Mouse (Mus musculus) neural tube, embryonic 12.5 days (tissue): ENCODE measurements around the gene Pgap3. TPM values are rescaled to one million over a fixed set of nuclear protein-coding genes. Genes with fewer than 3 reads are reported as not detected.
"Not testable (repeated sequence)": the region's sequence is repeated elsewhere in the genome, so short reads cannot be mapped to it uniquely, and the experiment has no call there.

Experiments
- ATAC-seq: fragments of 200-750 bp; cut with Nextera tagmentation; 2 replicates; pipeline ENCODE4 v1.8.0; 2017; ENCODE audit warnings: low read depth, mild to moderate bottlenecking, moderate TSS enrichment, moderate library complexity; ENCODE audit not compliant: low FRiP score
- H3K27ac ChIP-seq: fragments of 300-500 bp; sonication (generic); 2 replicates; pipeline ENCODE4 v1.5.1; 2016
- H3K27me3 ChIP-seq: fragments of 300-500 bp; sonication (generic); replicated peaks from 2 replicates; pipeline ENCODE4 v1.6.1; 2016; ENCODE audit warnings: mild to moderate bottlenecking
- H3K36me3 ChIP-seq: fragments of 300-500 bp; sonication (generic); 2 replicates; pipeline ENCODE4 v1.6.1; 2016; ENCODE audit warnings: mild to moderate bottlenecking
- H3K4me1 ChIP-seq: fragments of 300-500 bp; sonication (generic); 2 replicates; pipeline ENCODE4 v1.6.1; 2016
- H3K4me2 ChIP-seq: fragments of 300-500 bp; sonication (generic); replicated peaks from 2 replicates; pipeline ENCODE4 v1.6.1; 2016; ENCODE audit warnings: mild to moderate bottlenecking
- H3K4me3 ChIP-seq: fragments of 300-500 bp; sonication (generic); 2 replicates; pipeline ENCODE4 v1.5.1; 2016
- H3K9ac ChIP-seq: fragments of 300-500 bp; sonication (generic); 2 replicates; pipeline ENCODE4 v1.6.1; 2016; ENCODE audit warnings: mild to moderate bottlenecking
- H3K9me3 ChIP-seq: fragments of 300-500 bp; sonication (generic); 2 replicates; pipeline ENCODE4 v1.6.1; 2016; ENCODE audit warnings: mild to moderate bottlenecking
- WGBS: fragments of 180-500 bp; shearing (Covaris S2); methylation state at CpG from one replicate; pipeline ENCODE4 v1.1.7; 2016; 5-methylcytosine and 5-hydroxymethylcytosine counted together
- polyA plus RNA-seq: library from polyadenylated mRNA; unstranded; fragments of >200 nt; fragmentation: Nextera tagmentation; extraction: Ambion mirVana; gene quantifications from 2 replicates; pipeline ENCODE4 v1.2.1, GENCODE M21; 2016

Pgap3 gene
- polyA plus RNA-seq, 1 experiment from 2014 or later, result 9.0 TPM

GRCm38 (mm10) chr11:98387056-98387577 lies 13.2 kb downstream of the Pgap3 start:
- Histone ChIP-seq H3K4me3 (no peak overlapping the region), H3K4me2 (peak overlapping the region; percentile 23; the same call in 1 of the 2 replicates), H3K9me3 (no peaks in the 10 kb centered on the region), H3K36me3 (no peaks in the 10 kb centered on the region), H3K27ac (no peak overlapping the region), H3K9ac (no peak overlapping the region), H3K27me3 (peaks cover 77% of the 10 kb centered on the region), H3K4me1 (0 out of 2 replicates have a peak, but pooled peaks cover 6% of the 10 kb centered on the region)
- ATAC-seq, result no peak
- 56% methylated on average over 14 of the region's 14 CpGs for WGBS

DNA sequence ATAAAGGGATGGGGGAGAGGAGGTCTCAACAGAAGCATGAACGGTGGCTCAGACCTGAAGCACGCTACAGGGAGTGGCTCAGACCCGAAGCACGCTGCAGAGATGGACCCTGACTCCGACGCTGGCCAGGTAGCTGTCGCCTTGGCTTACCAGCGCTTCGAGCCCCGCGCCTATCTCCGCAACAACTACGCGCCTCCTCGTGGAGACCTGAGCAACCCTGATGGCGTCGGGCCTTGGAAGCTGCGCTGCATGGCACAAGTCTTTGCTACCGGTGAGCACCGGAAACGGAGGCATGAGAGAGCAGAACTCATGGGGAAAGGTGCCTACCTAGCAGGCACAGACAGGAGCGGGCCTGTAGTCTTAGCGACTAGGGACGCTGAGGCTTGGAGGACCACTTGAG lies 13.7 kb downstream of the Pgap3 start:
- 0 out of 2 replicates have a peak, but pooled peaks cover 6% of the 10 kb centered on the region for H3K4me1 ChIP-seq
- 16% methylated on average over 24 of the region's 24 CpGs for WGBS
- H3K9ac ChIP-seq, result peak overlapping the region; percentile 6; the same call in 1 of the 2 replicates

GRCm38 (mm10) chr11:98385638-98386585 lies 14.4 kb downstream of the Pgap3 start, which contains the start of gene Pnmt:
Gene Pnmt (plus strand): TSS chr11:98386450.
- Histone ChIP-seq H3K9me3 (no peaks in the 10 kb centered on the region), H3K27ac (no peak within 1 kb of the TSS), H3K27me3 (peaks cover 69% of the 10 kb centered on the region), H3K36me3 (0 out of 2 replicates have a peak, but pooled peaks cover 3% of the 10 kb centered on the region), H3K4me2 (peak within 1 kb of the TSS; percentile 23), H3K4me1 (0 out of 2 replicates have a peak, but pooled peaks cover 6% of the 10 kb centered on the region), H3K9ac (peak within 1 kb of the TSS; percentile 6; the same call in 1 of the 2 replicates), H3K4me3 (no peak within 1 kb of the TSS)
- WGBS, result 48% methylated on average over 25 of the region's 25 CpGs
- no peak for ATAC-seq

More for the DNA sequence above, 13.7 kb downstream of the Pgap3 start:
- no peak overlapping the region for H3K27ac ChIP-seq
- H3K4me2 ChIP-seq, result peak overlapping the region; percentile 23
- ATAC-seq, result no peak
- H3K36me3 ChIP-seq, result 0 out of 2 replicates have a peak, but pooled peaks cover 1% of the 10 kb centered on the region
- H3K4me3 ChIP-seq, result no peak overlapping the region
- H3K9me3 ChIP-seq, result no peaks in the 10 kb centered on the region
- H3K27me3 ChIP-seq, result peaks cover 74% of the 10 kb centered on the region

GRCm38 (mm10) chr11:98384721-98385637 lies 15.3 kb downstream of the Pgap3 start:
- WGBS, result 64% methylated on average over 8 of the region's 8 CpGs

DNA sequence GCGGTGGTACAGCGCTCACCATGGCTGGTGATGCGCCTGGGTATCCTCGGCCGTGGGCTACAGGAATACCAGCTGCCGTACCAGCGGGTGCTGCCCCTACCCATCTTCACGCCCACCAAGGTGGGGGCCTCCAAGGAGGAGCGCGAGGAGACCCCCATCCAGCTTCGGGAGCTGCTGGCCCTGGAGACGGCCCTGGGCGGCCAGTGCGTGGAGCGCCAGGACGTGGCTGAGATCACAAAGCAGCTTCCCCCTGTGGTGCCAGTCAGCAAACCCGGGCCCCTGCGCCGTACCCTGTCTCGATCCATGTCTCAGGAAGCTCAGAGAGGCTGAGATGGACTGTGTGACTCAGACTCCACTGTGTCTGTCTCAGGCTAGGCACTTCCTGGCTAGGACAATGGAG lies 16.1 kb downstream of the Pgap3 start:
- Histone ChIP-seq H3K27ac (no peak overlapping the region), H3K4me2 (no peak overlapping the region), H3K4me1 (0 out of 2 replicates have a peak, but pooled peaks cover 4% of the 10 kb centered on the region), H3K27me3 (peaks cover 59% of the 10 kb centered on the region), H3K4me3 (no peak overlapping the region), H3K9me3 (no peaks in the 10 kb centered on the region), H3K36me3 (peaks cover 20% of the 10 kb centered on the region), H3K9ac (no peak overlapping the region)
- 75% methylated on average over 20 of the region's 20 CpGs for WGBS
- no peak for ATAC-seq

More at GRCm38 (mm10) chr11:98384721-98385637, 15.3 kb downstream of the Pgap3 start:
- no peak for ATAC-seq
- Histone ChIP-seq H3K4me3 (no peak overlapping the region), H3K9me3 (no peaks in the 10 kb centered on the region), H3K27ac (no peak overlapping the region), H3K4me1 (0 out of 2 replicates have a peak, but pooled peaks cover 6% of the 10 kb centered on the region), H3K36me3 (peaks cover 12% of the 10 kb centered on the region), H3K27me3 (peaks cover 60% of the 10 kb centered on the region), H3K9ac (no peak overlapping the region), H3K4me2 (no peak overlapping the region)

DNA sequence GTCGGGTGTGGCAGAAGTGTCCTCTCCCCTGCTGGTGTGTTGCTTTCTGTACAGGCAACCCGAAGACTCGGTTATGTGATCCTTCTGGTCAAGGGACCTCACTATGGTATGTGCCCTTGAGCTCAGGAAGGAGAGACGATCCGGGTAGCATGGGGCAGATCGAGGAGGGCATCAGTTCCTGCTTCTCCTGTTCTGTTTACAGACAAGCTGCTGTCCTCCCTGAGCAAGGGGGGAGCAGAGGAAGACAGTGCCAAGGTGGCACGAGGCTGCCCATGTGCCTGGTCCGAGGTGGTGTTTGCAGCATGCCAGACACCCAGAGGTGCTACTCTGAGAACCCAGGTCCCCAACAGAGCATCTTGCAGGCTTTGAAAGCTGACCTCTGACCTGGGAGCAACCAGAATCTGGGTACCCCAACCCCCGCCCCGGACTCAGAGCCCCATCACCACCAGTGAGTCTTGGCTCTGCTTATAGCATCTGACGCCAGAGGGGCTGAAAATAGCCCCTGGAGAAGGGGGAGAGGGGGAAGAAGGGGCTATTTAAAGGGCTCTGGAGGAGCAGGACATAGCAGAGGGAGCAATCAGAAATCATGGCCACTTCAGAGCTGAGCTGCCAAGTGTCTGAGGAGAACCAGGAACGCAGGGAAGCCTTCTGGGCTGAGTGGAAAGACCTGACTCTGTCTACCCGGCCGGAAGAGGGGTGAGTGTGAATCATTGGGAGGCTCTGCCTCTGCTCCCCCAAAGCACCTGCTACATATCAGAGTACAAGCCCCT lies 16.8 kb downstream of the Pgap3 start, which contains the start of gene Tcap:
Gene Tcap (plus strand): TSS at position 551 of the 770 bp plus-strand sequence.
- H3K4me2 ChIP-seq, result no peak within 1 kb of the TSS
- no peak within 1 kb of the TSS for H3K27ac ChIP-seq
- no peaks in the 10 kb centered on the region for H3K4me1 ChIP-seq
- H3K4me3 ChIP-seq, result no peak within 1 kb of the TSS
- H3K27me3 ChIP-seq, result peaks cover 52% of the 10 kb centered on the region
- ATAC-seq, result no peak
- no peaks in the 10 kb centered on the region for H3K9me3 ChIP-seq
- WGBS, result 66% methylated on average over 14 of the region's 14 CpGs
- no peak within 1 kb of the TSS for H3K9ac ChIP-seq
- H3K36me3 ChIP-seq, result peaks cover 27% of the 10 kb centered on the region

GRCm38 (mm10) chr11:98382405-98382804 lies 17.9 kb downstream of the Pgap3 start:
- not testable (repeated sequence) for H3K4me3 ChIP-seq, H3K4me2 ChIP-seq, ATAC-seq, H3K27ac ChIP-seq, H3K9ac ChIP-seq, H3K4me1 ChIP-seq, H3K9me3 ChIP-seq
- Histone ChIP-seq H3K36me3 (peaks cover 38% of the 10 kb centered on the region), H3K27me3 (peaks cover 41% of the 10 kb centered on the region)
- 56% methylated on average over 2 of the region's 2 CpGs for WGBS

- no peak overlapping the region for H3K9ac ChIP-seq
- H3K4me2 ChIP-seq, result no peak overlapping the region
- no peak for ATAC-seq
- H3K9me3 ChIP-seq, result no peaks in the 10 kb centered on the region
- 87% methylated on average over 2 of the region's 2 CpGs for WGBS
- no peak overlapping the region for H3K4me3 ChIP-seq
- H3K27me3 ChIP-seq, result peaks cover 34% of the 10 kb centered on the region
- H3K4me1 ChIP-seq, result no peaks in the 10 kb centered on the region
- peaks cover 45% of the 10 kb centered on the region for H3K36me3 ChIP-seq
- H3K27ac ChIP-seq, result no peak overlapping the region
These were observed 18.6 kb downstream of the Pgap3 start for GRCm38 (mm10) chr11:98381651-98382050.

- no peak for ATAC-seq
- no peak overlapping the region for H3K9ac ChIP-seq
- no peaks in the 10 kb centered on the region for H3K4me1 ChIP-seq
- H3K4me2 ChIP-seq, result no peak overlapping the region
- 89% methylated on average over 6 of the region's 6 CpGs for WGBS
- peaks cover 61% of the 10 kb centered on the region for H3K36me3 ChIP-seq
- peaks cover 18% of the 10 kb centered on the region for H3K27me3 ChIP-seq
- no peak overlapping the region for H3K27ac ChIP-seq
- H3K9me3 ChIP-seq, result no peaks in the 10 kb centered on the region
- no peak overlapping the region for H3K4me3 ChIP-seq
These were observed 20.2 kb downstream of the Pgap3 start for GRCm38 (mm10) chr11:98380106-98380505.

- H3K27me3 ChIP-seq, result peaks cover 11% of the 10 kb centered on the region; the same call in 1 of the 2 replicates
- 94% methylated on average over 7 of the region's 7 CpGs for WGBS
- no peaks in the 10 kb centered on the region for H3K9me3 ChIP-seq
- H3K4me2 ChIP-seq, result no peak overlapping the region
- no peaks in the 10 kb centered on the region for H3K4me1 ChIP-seq
- peaks cover 68% of the 10 kb centered on the region for H3K36me3 ChIP-seq
- no peak for ATAC-seq
- H3K9ac ChIP-seq, result no peak overlapping the region
- no peak overlapping the region for H3K27ac ChIP-seq
- H3K4me3 ChIP-seq, result no peak overlapping the region
These were observed 20.9 kb downstream of the Pgap3 start for GRCm38 (mm10) chr11:98379379-98379778.

DNA sequence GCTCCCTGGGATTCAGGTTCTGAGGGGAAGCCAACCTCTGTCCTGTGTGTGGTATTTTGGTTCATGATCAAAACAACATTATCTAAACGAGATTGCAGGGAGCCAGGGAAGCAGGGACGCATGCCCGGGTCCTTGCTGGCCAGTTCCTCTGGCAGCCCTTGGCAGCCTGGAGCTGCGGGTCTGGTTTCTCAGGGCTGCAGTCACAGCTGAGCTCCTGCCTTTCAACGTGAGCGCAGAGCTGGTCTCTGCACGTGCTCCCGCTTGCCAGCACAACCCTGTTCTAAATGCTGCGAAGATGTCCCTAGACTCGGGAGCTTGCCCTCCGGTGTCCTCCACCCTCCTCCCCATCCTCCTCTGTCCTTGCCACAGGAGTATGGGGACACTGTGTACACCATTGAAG lies 22.5 kb downstream of the Pgap3 start:
- no peak for ATAC-seq
- Histone ChIP-seq H3K4me2 (no peak overlapping the region), H3K9ac (no peak overlapping the region), H3K36me3 (peaks cover 70% of the 10 kb centered on the region), H3K9me3 (no peaks in the 10 kb centered on the region), H3K27ac (no peak overlapping the region), H3K4me1 (no peaks in the 10 kb centered on the region), H3K27me3 (no peaks in the 10 kb centered on the region), H3K4me3 (no peak overlapping the region)
- WGBS, result 90% methylated on average over 11 of the region's 11 CpGs
